Mouse (Mus musculus) megakaryocyte progenitor cell, adult 5-6 weeks (primary cell): ENCODE data around the gene Antxr1. TPM values are rescaled to one million over a fixed set of nuclear protein-coding genes. Genes with fewer than 3 reads are reported as not detected.

Experiments used
- ATAC-seq: replicated peaks from 2 replicates; pipeline ENCODE4 v1.8.0; 2016; ENCODE audit warnings: mild to moderate bottlenecking, moderate TSS enrichment, inconsistent platforms; ENCODE audit not compliant: poor library complexity
- total RNA-seq, 2 experiments: library from RNA; stranded (forward) in 1 of 2; stranded (reverse) in 1 of 2; fragments of 157-497, 149-512 nt in 1 of 2; fragments of 200-1000 nt in 1 of 2; gene quantifications; 2 replicates each; pipeline versions ENCODE4 v1.2.3 to v1.2.4; 2015 to 2017

The Antxr1 gene
- total RNA-seq, 2 experiments from 2014 or later, result 0.08 to 1.2 TPM

DNA sequence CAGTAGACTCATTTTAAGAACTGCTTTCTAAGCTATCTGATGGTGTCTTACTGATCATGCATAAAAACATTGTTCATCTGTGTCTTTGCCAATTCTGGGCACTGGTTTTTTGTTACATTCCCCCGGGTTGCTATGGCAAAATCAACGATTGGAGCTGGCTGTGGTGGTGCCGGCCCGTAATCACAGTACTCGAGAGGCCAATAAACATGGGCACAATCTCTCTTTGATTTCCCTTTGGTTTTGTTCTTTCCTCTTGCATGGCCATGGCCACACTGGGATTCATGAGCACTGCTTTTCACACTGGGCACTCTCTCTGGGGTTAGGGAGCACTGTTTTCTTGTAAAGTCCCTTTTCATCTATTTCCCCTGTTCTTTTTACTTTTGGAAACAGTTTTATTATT, 83.9 kb downstream of the Antxr1 start:
- no peak for ATAC-seq

- no peak for ATAC-seq
Observed at GRCm38 (mm10) chr6:87250701-87251100, 84.9 kb downstream of the Antxr1 start.

GRCm38 (mm10) chr6:87248226-87248834, 87.3 kb downstream of the Antxr1 start:
- peak; percentile 37; the same call in 1 of the 2 replicates for ATAC-seq

- ATAC-seq, result no peak
Observed at GRCm38 (mm10) chr6:87244117-87245100, 91.2 kb downstream of the Antxr1 start.

DNA sequence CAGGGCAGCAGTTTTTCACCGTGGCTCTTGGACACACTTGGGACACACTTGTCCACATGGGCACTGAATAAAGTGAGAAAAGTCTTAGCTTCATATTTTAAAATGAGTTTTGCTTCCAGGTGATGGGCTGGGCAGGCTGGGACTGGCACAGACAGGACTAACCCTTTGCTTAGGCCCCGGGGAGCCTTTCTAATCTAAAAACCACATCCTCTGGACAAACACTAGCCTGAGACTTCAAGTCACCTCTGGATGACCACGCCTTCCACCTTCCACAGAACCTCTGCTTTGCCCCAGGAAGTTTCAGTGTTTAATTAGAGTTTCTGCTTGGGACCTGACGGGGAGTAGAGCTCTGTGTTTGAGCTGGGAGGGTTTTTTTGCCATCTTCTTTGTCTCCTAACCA, 98.4 kb downstream of the Antxr1 start:
- no peak for ATAC-seq

GRCm38 (mm10) chr6:87236061-87236460, 99.6 kb downstream of the Antxr1 start:
- no peak for ATAC-seq

DNA sequence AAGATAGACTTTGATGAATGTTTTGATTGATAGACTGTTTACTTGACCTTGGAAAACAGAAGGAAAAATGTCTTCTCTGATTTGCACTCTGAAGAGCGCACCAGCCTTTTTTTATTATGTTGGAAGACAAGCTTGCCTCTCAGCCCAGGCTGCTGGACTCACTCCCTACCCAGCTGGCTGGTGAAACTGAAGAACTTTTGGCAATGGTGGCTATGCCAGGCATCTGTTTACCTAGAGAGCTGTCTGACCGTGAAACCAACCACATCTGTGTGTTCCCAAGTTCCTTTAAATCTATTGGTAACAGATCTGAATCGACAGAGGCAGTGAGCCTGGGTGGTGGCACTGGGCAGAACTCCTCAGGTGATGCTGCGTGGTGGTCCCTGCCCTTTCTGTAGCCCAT, 102.5 kb downstream of the Antxr1 start:
- no peak for ATAC-seq

DNA sequence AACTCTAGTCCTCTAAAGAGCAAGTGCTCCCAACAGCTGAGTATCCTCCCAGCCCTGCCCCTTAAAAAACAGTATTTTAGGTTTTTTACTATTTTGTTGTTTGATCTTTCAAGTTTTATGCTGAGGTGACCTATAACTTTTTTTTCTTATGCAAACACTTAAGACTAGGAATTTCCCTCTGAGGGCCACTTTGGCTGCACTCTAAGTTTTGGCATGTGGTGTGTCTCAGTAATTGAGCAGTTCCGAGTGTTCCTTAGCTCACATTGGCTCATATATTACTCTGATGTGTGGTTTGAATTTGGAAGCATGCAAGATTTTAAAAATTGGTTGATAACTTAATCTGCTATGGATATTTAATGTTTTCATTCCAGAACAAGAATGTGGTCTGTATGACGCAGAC, 105.6 kb downstream of the Antxr1 start:
- no peak for ATAC-seq

GRCm38 (mm10) chr6:87227940-87228339, 107.7 kb downstream of the Antxr1 start:
- no peak for ATAC-seq

GRCm38 (mm10) chr6:87226315-87226714, 109.3 kb downstream of the Antxr1 start:
- no peak for ATAC-seq

GRCm38 (mm10) chr6:87225286-87225685, 110.3 kb downstream of the Antxr1 start:
- ATAC-seq, result no peak

- no peak for ATAC-seq
Observed at GRCm38 (mm10) chr6:87222854-87223631, 112.6 kb downstream of the Antxr1 start.

DNA sequence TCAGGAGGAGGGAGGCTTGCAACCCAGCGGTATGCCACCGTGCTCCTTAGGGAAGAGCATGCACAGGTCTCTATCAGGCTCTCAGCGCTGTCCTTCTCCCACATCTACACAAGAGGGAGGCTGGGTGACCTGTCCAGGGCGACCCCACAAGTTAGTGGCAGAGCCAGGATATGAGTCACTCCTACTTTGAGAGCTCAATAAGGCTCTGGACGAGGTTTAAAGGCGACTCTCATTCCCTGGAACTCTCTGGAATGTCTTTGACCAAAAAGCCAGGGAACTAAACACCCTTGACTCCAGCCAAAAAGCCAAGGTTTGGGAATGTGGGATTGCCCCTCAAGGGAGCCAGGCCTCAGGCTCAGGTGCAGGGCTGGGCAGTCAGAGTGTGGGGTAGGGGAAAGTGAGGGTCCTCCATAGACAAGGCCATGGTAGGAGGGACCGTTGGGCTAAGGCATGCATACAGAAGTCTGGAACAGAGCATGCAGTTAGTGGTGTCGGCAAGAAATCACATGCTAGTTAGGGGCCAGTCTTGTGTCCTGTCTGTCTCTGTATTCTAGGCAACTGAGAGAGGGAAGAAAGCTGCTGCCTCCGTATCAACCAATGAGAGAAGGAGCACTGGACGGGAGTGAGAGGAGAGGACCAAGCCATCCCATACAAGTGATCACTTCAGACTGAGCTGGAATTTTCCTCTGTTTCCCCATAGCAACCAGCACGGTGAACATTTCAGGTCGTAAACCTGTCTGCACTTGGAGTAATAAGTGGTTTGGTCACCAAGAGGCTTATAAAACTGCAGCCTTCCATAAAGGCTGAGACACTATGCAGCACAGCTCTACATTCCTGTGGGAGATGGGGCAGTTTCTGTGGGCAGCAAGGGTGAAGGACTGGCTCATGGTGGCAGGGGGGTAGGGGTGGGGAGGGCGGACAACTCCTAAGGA, 116.3 kb downstream of the Antxr1 start:
- no peak for ATAC-seq

GRCm38 (mm10) chr6:87216114-87216591, 119.5 kb downstream of the Antxr1 start:
- ATAC-seq, result no peak

DNA sequence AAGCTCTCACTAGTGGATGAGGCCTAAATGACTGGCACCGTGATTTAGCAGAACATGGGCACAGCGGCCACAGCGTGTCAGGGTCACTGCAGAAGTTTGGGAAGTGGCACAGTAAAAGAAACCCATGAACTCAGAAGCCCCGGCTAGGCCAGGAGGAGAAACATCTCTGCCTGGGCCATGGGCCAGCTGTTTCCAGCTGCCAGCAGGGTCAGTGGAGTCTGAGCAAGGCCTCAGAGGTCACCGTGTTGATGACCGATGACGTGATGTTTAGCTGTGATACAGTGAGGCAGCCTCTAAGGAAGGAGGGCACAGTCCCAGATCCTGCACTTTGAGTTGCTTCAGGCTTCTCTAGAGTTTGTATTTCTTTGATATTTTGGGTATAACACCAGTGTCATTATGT, 122.4 kb downstream of the Antxr1 start:
- ATAC-seq, result no peak

GRCm38 (mm10) chr6:87211551-87211950, 124.1 kb downstream of the Antxr1 start:
- ATAC-seq, result no peak

DNA sequence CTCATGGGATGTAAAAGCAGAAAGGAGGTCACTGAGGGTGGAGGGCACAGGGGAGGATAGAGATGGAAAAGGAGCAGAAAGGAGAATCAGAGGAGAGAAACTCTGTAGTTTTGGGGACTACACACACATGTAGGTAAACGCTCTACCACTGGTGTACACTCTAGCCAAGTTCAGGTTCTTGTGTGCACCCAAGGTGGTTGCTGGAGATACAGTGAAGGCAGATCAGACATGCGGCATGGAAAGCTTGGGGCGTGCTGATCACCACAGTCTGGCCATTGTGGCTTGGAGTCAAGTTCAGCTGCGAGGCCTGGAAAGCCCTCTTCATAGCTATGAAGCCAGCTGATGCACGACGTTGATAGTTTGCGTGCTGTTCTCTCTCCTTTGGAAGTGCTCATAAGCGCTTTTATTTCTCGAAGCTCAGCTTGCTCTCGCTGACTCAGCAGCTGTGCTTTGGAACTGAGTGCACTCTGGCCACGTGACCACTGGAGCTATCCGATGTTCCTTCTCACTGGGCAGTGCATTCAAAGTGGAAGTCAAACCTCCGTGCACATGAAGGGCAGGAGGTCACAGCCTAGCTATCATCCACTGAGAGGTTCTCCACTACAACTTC, 128.1 kb downstream of the Antxr1 start:
- ATAC-seq, result peak; percentile 31

GRCm38 (mm10) chr6:87206790-87207189, 128.8 kb downstream of the Antxr1 start:
- ATAC-seq, result no peak

DNA sequence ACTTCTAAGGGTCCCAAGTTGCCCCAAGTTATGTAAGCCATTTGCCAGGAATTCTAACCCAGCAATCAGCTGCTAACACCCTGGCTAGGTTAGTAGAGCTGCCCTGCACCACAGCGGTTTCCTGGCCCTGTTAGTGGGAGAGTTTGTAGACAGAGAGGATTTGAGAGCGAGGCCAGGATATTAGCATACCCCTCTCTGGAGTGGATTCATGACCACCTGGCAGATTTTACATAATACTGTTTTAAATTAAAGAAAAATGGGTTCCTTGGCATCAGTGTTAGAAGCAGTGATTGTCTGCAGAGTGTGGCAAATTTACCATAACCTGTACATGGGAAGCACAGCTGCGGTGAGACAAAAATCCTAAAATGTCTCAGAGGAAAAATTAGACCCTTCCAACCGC, 132.2 kb downstream of the Antxr1 start:
- ATAC-seq, result no peak

DNA sequence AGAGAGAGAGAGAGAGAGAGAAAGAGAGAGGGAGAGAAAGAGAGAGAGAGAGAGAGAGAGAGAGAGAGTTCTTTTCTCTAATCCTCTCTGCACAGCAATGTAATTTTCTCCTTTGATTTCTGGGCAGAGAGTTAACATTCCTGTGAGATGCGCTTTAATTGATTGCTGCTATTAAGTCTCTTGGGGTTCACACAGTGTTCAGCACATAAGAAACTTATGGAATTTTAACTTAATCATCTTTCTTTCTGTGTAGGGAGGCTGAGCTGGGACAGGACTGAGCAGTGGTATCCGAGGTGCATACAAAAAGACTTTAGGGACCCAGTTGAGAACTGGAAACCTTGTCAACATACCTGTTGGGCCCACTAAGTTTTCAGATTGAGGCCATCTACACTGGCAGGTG, 132.6 kb downstream of the Antxr1 start:
- no peak for ATAC-seq
